Mouse (Mus musculus) embryonic fibroblast, embryonic 13.5 days (primary cell): ENCODE results near the gene Flnc.

Experiments
- CTCF ChIP-seq: IDR thresholded peaks from 2 replicates; pipeline ENCODE4 v1.5.1; 2011; ENCODE audit warnings: mild to moderate bottlenecking, control low read depth, low read length, moderate library complexity, borderline replicate concordance; ENCODE audit not compliant: insufficient read depth
- POLR2A ChIP-seq: IDR thresholded peaks from 2 replicates; pipeline ENCODE4 v1.6.1; 2011; ENCODE audit warnings: low read depth, mild to moderate bottlenecking, control low read depth, low read length, moderate library complexity

- TF ChIP-seq CTCF, result no peak
- TF ChIP-seq POLR2A, result no peak
These were observed 33.2 kb upstream of the Flnc start for GRCm38 (mm10) chr6:29399851-29400250.
